8 mouse cellular contexts compared by ENCODE assay signal in the genomic region with DNA sequence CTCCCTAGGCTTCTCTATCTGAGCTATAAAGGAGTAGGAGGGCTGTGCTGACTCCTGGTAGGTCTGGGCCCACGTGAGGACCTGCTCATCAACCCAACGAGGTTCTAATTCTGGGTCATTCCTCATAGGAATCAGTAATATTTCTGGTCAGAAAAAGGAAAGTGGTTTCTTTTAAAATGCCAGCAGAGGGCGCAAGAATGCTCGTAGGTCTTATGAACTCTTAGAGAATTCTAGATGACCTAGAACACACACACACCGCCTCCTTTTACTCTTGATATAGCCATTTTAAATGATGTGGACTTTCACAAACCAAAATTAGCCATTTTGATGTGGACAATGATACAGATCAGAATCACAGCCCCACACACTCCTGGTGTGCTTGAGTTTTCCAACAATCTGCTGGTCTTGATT. TPM values are rescaled to one million over a fixed set of nuclear protein-coding genes. Genes with fewer than 3 reads are reported as not detected.
DNase-seq lines count a peak whose midpoint lies in the region; ATAC-seq and TF ChIP-seq lines count a peak whose summit lies in the region.

No protein-coding gene starts in this region.

- H3K4me3 ChIP-seq in midbrain, embryonic 10.5 days = 0 out of 2 replicates have a peak overlapping the region, but pooled peaks have one; percentile 20
- no peak overlapping the region for H3K4me3 ChIP-seq in midbrain, embryonic 16.5 days (ENCODE audit: low read depth, low read length)
- H3K4me3 ChIP-seq in forebrain, embryonic 13.5 days = no peak overlapping the region
- H3K4me3 ChIP-seq in stomach, postnatal 0 days (ENCODE audit: low read depth, low read length) = no peak overlapping the region

- 14% methylated on average over 5 of the region's 5 CpGs for WGBS in midbrain, embryonic 10.5 days
- WGBS in midbrain, embryonic 16.5 days = under 1% methylated on average over 5 of the region's 5 CpGs
- 8% methylated on average over 5 of the region's 5 CpGs for WGBS in forebrain, embryonic 13.5 days
- WGBS in stomach, postnatal 0 days = 1% methylated on average over 5 of the region's 5 CpGs

- ATAC-seq in midbrain, embryonic 16.5 days = no peak
- no peak for ATAC-seq in forebrain, embryonic 13.5 days
- ATAC-seq in stomach, postnatal 0 days (ENCODE audit: low FRiP score, low TSS enrichment) = no peak

- no peak overlapping the region for H3K9ac ChIP-seq in midbrain, embryonic 16.5 days (ENCODE audit: low read depth, low read length)
- no peak overlapping the region for H3K9ac ChIP-seq in forebrain, embryonic 13.5 days
- H3K9ac ChIP-seq in stomach, postnatal 0 days (ENCODE audit: low read length) = no peak overlapping the region

- peak; percentile 81 for TF ChIP-seq CTCF in stomach, postnatal 0 days (IDR thresholded peaks at IDR 0.05; ENCODE audit: low read depth)

- H3K9me3 ChIP-seq in midbrain, embryonic 10.5 days (replicated peaks) = no peaks in the 10 kb centered on the region
- H3K9me3 ChIP-seq in midbrain, embryonic 16.5 days (replicated peaks; ENCODE audit: control insufficient read depth, low read length, poor library complexity, severe bottlenecking) = no peaks in the 10 kb centered on the region
- no peaks in the 10 kb centered on the region for H3K9me3 ChIP-seq in forebrain, embryonic 13.5 days (replicated peaks)
- no peaks in the 10 kb centered on the region for H3K9me3 ChIP-seq in stomach, postnatal 0 days (ENCODE audit: control insufficient read depth, low read length)

- H3K36me3 ChIP-seq in midbrain, embryonic 10.5 days = no peaks in the 10 kb centered on the region
- no peaks in the 10 kb centered on the region for H3K36me3 ChIP-seq in midbrain, embryonic 16.5 days (ENCODE audit: control insufficient read depth, insufficient read depth, low read length)
- H3K36me3 ChIP-seq in forebrain, embryonic 13.5 days (ENCODE audit: poor library complexity, severe bottlenecking) = no peaks in the 10 kb centered on the region
- H3K36me3 ChIP-seq in stomach, postnatal 0 days (ENCODE audit: control insufficient read depth, insufficient read depth, low read length) = no peaks in the 10 kb centered on the region

- DNase-seq in midbrain, embryonic 10.5 days (ENCODE audit: low spot score) = peak; percentile 32
- peak; percentile 91 for DNase-seq in brain, adult 2 months (ENCODE audit: low read depth, low spot score)
- peak; percentile 60 for DNase-seq in hindlimb bud, embryonic 11.5 days (ENCODE audit: extremely low spot score, low read depth, low spot score)
- peak; percentile 74 for DNase-seq in lung, postnatal 10 days
- DNase-seq in stomach, postnatal 0 days (ENCODE audit: low spot score) = no peak
- no peak for DNase-seq in layer of hippocampus, adult 11-12 months (ENCODE audit: low spot score)

- H3K4me1 ChIP-seq in midbrain, embryonic 10.5 days = peaks cover 38% of the 10 kb centered on the region
- peaks cover 21% of the 10 kb centered on the region for H3K4me1 ChIP-seq in midbrain, embryonic 16.5 days (ENCODE audit: control insufficient read depth, insufficient read depth, low read length)
- H3K4me1 ChIP-seq in forebrain, embryonic 13.5 days = peaks cover 28% of the 10 kb centered on the region
- no peaks in the 10 kb centered on the region; the same call in 1 of the 2 replicates for H3K4me1 ChIP-seq in stomach, postnatal 0 days (replicated peaks; ENCODE audit: control insufficient read depth, insufficient read depth)

- no peak overlapping the region for H3K4me2 ChIP-seq in midbrain, embryonic 16.5 days (ENCODE audit: low read length)
- peak overlapping the region; percentile 79 for H3K4me2 ChIP-seq in forebrain, embryonic 13.5 days
- H3K4me2 ChIP-seq in stomach, postnatal 0 days (replicated peaks; ENCODE audit: low read depth) = 0 out of 2 replicates have a peak overlapping the region, but pooled peaks have one; percentile 29

- peaks cover 15% of the 10 kb centered on the region for H3K27me3 ChIP-seq in midbrain, embryonic 10.5 days (ENCODE audit: low read depth, poor library complexity, severe bottlenecking)
- H3K27me3 ChIP-seq in midbrain, embryonic 16.5 days (ENCODE audit: control insufficient read depth, insufficient read depth, low read depth, low read length) = no peaks in the 10 kb centered on the region
- H3K27me3 ChIP-seq in forebrain, embryonic 13.5 days = no peaks in the 10 kb centered on the region
- H3K27me3 ChIP-seq in stomach, postnatal 0 days (ENCODE audit: control insufficient read depth, insufficient read depth, low read length) = no peaks in the 10 kb centered on the region

- no peak for TF ChIP-seq EP300 in stomach, postnatal 0 days (optimal IDR thresholded peaks at IDR 0.05)

- no peak overlapping the region for H3K27ac ChIP-seq in midbrain, embryonic 10.5 days (replicated peaks)
- H3K27ac ChIP-seq in midbrain, embryonic 16.5 days (ENCODE audit: low read length) = no peak overlapping the region
- no peak overlapping the region for H3K27ac ChIP-seq in forebrain, embryonic 13.5 days
- H3K27ac ChIP-seq in stomach, postnatal 0 days (replicated peaks) = no peak overlapping the region

RNA-seq across cellular contexts. Expression of a gene that starts 42.7 kb away (rescaled TPM):
- 0.17 and 0.30 TPM in 2 replicates for polyA plus RNA-seq in midbrain, embryonic 10.5 days (2016; fragmentation: Nextera tagmentation; extraction: Ambion mirVana)
- polyA plus RNA-seq in midbrain, embryonic 16.5 days (2015; fragmentation: Nextera tagmentation; extraction: Ambion mirVana) = 6.9 and 8.1 TPM in 2 replicates
- 1.4 and 1.6 TPM in 2 replicates for polyA plus RNA-seq in forebrain, embryonic 13.5 days (2015; fragmentation: Nextera tagmentation; extraction: Ambion mirVana)
- 0.05 and 0.10 TPM in 2 replicates for polyA plus RNA-seq in stomach, postnatal 0 days (2015; fragmentation: Nextera tagmentation; extraction: Ambion mirVana)

RNA-seq across cellular contexts. Expression of a gene that starts 47.7 kb away (rescaled TPM):
- 326 and 382 TPM in 2 replicates for polyA plus RNA-seq in midbrain, embryonic 10.5 days (2016; fragmentation: Nextera tagmentation; extraction: Ambion mirVana)
- 281 and 311 TPM in 2 replicates for polyA plus RNA-seq in midbrain, embryonic 16.5 days (2015; fragmentation: Nextera tagmentation; extraction: Ambion mirVana)
- 247 and 288 TPM in 2 replicates for polyA plus RNA-seq in forebrain, embryonic 13.5 days (2015; fragmentation: Nextera tagmentation; extraction: Ambion mirVana)
- polyA plus RNA-seq in stomach, postnatal 0 days (2015; fragmentation: Nextera tagmentation; extraction: Ambion mirVana) = 29.5 and 34.0 TPM in 2 replicates

RNA-seq across cellular contexts. Expression of a gene that starts 53.5 kb away (rescaled TPM):
- polyA plus RNA-seq in midbrain, embryonic 10.5 days (2016; fragmentation: Nextera tagmentation; extraction: Ambion mirVana) = 0.15 TPM in 1 of 2 replicates, not detected in the other
- 0.10 and 0.28 TPM in 2 replicates for polyA plus RNA-seq in midbrain, embryonic 16.5 days (2015; fragmentation: Nextera tagmentation; extraction: Ambion mirVana)
- polyA plus RNA-seq in forebrain, embryonic 13.5 days (2015; fragmentation: Nextera tagmentation; extraction: Ambion mirVana) = 0.11 and 0.17 TPM in 2 replicates
- polyA plus RNA-seq in stomach, postnatal 0 days (2015; fragmentation: Nextera tagmentation; extraction: Ambion mirVana) = not detected in 2 replicates

Comparison
In these comparisons a context has a peak if more than half of its experiments do, and no peak if none do; other contexts are left out.
1. DNase-seq: peak in midbrain, embryonic 10.5 days (single experiment), brain, adult 2 months (single experiment), hindlimb bud, embryonic 11.5 days (single experiment) and lung, postnatal 10 days (single experiment); none in stomach, postnatal 0 days (single experiment) and layer of hippocampus, adult 11-12 months (single experiment).